Mouse (Mus musculus) thymus, postnatal 25 days (tissue): ENCODE results near the gene Gm8082.
"Not testable (repeated sequence)": the region's sequence is repeated elsewhere in the genome, so short reads cannot be mapped to it uniquely, and the experiment has no call there.

ENCODE experiments used
- DNase-seq: peaks from one replicate; pipeline ENCODE4 v3.0.0; 2022

Gm8082 gene

GRCm38 (mm10) chr14:42993524-42993923, at the start of gene Gm8082:
Gm8082 (minus strand) TSS chr14:42993624.
- not testable (repeated sequence) for DNase-seq

- not testable (repeated sequence) for DNase-seq
Observed at GRCm38 (mm10) chr14:43015528-43015927, 22.1 kb upstream of the Gm8082 start, which contains the start of gene Gm10376. Gm10376 (minus strand) TSS chr14:43015628.
